Mouse (Mus musculus): ENCODE data around the gene Atrnl1. TPM values are rescaled to one million over a fixed set of nuclear protein-coding genes. Genes with fewer than 3 reads are reported as not detected.
"Not testable (repeated sequence)": the region's sequence is repeated elsewhere in the genome, so short reads cannot be mapped to it uniquely, and the experiment has no call there.

Atrnl1 gene
- total RNA-seq, 2 experiments from 2014 or later = 110 to 113 TPM

DNA sequence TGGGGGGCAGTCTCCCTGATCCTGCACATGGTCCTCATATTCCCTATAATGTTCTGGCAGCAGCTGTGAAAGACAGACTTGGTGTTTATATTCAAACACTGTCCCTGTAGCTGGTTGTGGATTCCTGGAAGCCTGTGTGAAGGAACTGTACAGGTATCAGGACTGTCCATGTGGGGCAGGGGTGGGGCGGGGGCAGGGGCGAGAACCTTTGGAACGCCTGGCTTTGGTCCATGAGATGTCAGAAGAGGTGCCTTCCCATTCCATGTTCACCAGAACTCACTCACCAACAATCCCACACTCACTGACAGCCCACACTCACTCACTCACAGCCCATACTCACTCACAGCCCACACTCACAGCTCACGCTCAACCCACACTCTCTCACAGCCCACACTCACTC, 266.5 kb downstream of the Atrnl1 start:
- intact Hi-C loops (cut with DNase I) = loop anchor here (10.0 kb wide), 1 partner anchor 587 kb away; no protein-coding TSS in a partner anchor
- no peak for DNase-seq (ENCODE audit: extremely low spot score in 1 of 2, low spot score in 2 of 2)

GRCm38 (mm10) chr19:57878583-57878982, 267.7 kb downstream of the Atrnl1 start:
- intact Hi-C loops (cut with DNase I) = loop anchor here (10.0 kb wide), 1 partner anchor 586 kb away; no protein-coding TSS in a partner anchor
- DNase-seq (ENCODE audit: extremely low spot score in 1 of 2, low spot score in 2 of 2) = no peak

GRCm38 (mm10) chr19:57879841-57880240, 269.0 kb downstream of the Atrnl1 start:
- DNase-seq (ENCODE audit: extremely low spot score in 1 of 2, low spot score in 2 of 2) = not testable (repeated sequence)
- intact Hi-C loops (cut with DNase I) = loop anchor here (10.0 kb wide), 1 partner anchor 585 kb away; no protein-coding TSS in a partner anchor

DNA sequence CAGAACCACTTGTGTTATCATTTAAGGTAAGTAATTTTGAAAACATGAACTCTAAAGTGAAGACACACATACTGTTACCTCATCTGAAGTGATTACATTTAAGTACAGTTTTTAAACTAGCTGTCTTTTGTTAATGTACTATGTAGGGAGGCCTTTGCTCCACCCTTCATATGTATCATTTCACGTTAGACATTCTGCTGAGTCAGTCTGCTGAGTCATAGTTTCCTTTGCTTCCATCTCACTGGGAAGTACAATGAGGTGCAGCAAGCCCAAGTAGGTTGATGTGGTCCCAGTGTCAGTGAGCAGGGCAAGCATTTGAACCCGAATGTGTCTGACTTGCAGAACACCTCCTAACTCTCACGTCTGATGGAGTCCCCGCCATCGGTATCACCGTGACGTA, 271.1 kb downstream of the Atrnl1 start:
- intact Hi-C loops (cut with DNase I) = no loop called here

GRCm38 (mm10) chr19:57888871-57889270, 278.0 kb downstream of the Atrnl1 start:
- DNase-seq (ENCODE audit: extremely low spot score in 1 of 2, low spot score in 2 of 2) = no peak
- intact Hi-C loops (cut with DNase I) = no loop called here

More for the DNA sequence above, 271.1 kb downstream of the Atrnl1 start:
- DNase-seq (ENCODE audit: extremely low spot score in 1 of 2, low spot score in 2 of 2) = no peak

DNA sequence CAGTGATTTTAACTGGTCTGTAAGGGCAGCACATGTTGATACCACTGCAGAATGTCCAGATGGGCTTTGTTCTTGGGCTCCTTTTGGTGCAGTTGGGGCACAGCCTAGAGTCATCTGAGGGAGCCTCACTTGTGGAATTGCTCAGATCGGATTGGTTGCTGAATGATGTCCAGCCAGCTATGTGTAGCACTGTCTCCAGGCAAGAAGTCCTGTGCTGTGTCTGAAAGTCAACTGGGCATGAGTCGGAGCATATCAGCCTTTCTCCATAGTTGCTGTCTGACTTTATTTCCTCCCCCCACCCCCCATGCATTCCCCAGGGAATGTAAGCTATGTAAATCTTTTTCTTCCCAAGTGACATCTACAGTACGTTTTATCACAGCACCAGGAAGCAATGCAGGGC, 278.9 kb downstream of the Atrnl1 start:
- DNase-seq (ENCODE audit: extremely low spot score in 1 of 2, low spot score in 2 of 2) = no peak
- intact Hi-C loops (cut with DNase I) = no loop called here

DNA sequence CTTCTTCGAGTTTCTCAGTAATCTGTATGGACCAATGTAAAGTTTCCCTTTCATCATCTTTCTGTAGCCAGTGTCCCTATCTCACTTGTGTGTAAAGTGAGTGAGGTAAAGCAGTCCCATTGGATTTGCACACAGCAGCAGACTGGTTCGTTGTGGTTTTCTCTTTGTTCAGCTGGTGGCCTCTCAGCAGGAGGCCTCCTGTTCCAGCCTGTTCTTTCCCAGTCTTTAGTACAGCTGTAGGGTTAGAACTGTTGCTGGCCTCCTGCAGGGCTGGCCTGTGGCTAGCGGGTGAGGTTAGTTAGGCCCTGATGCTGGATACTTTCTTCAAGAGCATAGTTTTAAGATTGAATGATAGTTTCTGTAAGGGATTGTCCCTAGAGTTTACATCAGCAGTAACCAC, 280.1 kb downstream of the Atrnl1 start:
- intact Hi-C loops (cut with DNase I) = no loop called here
- peak in 1 of 2 experiments; percentile 36 for DNase-seq (ENCODE audit: extremely low spot score in 1 of 2, low spot score in 2 of 2)

DNA sequence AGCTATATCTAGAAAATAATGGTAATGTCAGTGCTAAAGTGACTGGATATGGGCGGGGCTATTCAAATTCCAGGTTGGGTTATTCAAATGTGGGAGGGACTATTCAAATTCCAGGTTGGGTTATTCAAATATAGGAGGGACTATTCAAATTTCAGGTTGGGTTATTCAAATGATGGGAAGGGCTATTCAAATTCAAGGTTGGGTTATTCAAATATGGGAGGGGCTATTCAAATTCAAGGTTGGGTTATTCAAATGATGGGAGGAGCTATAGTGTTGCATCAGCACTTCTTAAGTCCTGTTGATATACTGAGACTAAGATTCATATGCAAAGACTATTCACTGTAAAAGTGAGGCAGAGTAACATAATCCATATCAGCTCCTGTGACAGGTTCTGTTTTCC, 283.4 kb downstream of the Atrnl1 start:
- no peak for DNase-seq (ENCODE audit: extremely low spot score in 1 of 2, low spot score in 2 of 2)
- intact Hi-C loops (cut with DNase I) = no loop called here

DNA sequence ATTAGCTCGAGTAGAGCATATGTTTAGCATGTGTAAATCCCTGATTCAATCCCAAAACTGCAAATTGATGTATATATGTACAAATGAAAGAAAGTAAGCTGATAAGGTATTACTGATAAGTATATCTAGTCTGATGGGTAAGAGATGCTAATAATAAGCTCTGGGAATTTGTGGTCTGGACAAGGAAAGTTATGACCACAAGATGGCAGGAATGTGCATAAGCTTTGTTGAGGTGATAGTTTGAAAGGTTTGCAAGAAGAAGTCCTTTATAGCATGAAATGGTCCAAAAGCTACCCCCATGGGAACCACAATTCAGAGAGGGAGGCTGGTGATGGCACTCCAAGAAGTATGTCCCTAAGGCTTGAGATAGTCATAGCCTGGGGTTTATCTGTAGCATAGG, 289.2 kb downstream of the Atrnl1 start:
- intact Hi-C loops (cut with DNase I) = no loop called here
- no peak for DNase-seq (ENCODE audit: extremely low spot score in 1 of 2, low spot score in 2 of 2)

- no peak for DNase-seq (ENCODE audit: extremely low spot score in 1 of 2, low spot score in 2 of 2)
- intact Hi-C loops (cut with DNase I) = no loop called here
These were observed 298.6 kb downstream of the Atrnl1 start for GRCm38 (mm10) chr19:57909466-57909865.

DNA sequence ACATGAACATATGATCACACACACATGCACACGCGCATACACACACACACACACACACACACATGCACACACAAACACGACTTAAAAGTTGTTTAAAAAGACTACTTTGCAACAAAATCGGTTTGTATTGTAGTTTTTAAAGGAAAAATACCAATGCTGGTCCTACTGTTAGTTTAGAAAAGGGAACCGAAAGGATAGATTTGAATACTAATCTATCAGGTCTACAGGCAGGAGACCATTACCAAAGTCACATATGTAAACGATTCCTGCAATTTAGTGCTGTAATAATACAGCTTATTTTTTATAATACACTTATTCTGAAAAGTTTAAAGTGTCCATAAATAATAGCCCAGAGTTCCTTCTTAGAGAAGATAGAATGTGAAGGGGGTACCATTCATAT, 299.8 kb downstream of the Atrnl1 start:
- intact Hi-C loops (cut with DNase I) = no loop called here

DNA sequence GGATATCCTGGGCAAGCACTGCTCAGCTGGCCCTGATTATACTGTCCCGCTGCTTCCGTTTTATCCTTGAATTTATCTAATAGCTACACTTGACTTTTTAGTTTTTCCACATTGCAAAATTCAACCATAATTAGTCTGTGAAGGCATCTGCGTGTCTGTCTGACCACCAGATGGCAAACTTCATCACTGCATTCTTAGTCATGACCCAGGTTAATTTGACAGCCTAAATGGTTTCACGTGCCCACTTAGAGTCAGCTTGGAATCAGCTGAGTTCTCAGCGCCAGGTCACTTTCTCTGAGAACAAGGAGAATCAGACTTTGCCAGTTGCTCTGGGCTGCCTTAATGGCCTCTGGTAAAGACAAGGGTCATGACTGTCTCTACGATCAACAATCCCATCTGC, 305.5 kb downstream of the Atrnl1 start:
- intact Hi-C loops (cut with DNase I) = no loop called here
- no peak for DNase-seq (ENCODE audit: extremely low spot score in 1 of 2, low spot score in 2 of 2)

More for the DNA sequence above, 299.8 kb downstream of the Atrnl1 start:
- DNase-seq (ENCODE audit: extremely low spot score in 1 of 2, low spot score in 2 of 2) = no peak

- no peak for DNase-seq (ENCODE audit: extremely low spot score in 1 of 2, low spot score in 2 of 2)
- intact Hi-C loops (cut with DNase I) = no loop called here
These were observed 312.2 kb downstream of the Atrnl1 start for GRCm38 (mm10) chr19:57922991-57923390.

GRCm38 (mm10) chr19:57924856-57925255, 314.0 kb downstream of the Atrnl1 start:
- intact Hi-C loops (cut with DNase I) = no loop called here
- no peak for DNase-seq (ENCODE audit: extremely low spot score in 1 of 2, low spot score in 2 of 2)

DNA sequence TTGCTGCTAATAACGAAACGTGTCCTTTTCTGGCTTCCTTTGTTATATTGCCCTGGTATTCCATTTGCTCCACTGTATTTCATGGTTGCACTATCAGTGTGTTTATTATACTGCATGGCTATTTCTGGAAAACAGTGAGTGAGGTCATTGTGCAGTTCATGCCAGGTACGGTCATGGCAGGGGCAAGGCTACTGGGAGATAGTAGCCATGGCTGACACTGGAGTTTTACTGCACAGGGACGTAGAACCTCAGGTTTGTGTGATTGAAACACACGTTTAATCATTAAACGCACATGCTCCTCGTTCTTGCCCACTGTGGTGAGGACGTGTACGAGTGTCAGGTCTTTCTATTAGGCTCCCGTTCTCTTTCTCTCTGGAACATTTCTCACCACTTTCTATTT, 314.8 kb downstream of the Atrnl1 start:
- no peak for DNase-seq (ENCODE audit: extremely low spot score in 1 of 2, low spot score in 2 of 2)
- intact Hi-C loops (cut with DNase I) = no loop called here

DNA sequence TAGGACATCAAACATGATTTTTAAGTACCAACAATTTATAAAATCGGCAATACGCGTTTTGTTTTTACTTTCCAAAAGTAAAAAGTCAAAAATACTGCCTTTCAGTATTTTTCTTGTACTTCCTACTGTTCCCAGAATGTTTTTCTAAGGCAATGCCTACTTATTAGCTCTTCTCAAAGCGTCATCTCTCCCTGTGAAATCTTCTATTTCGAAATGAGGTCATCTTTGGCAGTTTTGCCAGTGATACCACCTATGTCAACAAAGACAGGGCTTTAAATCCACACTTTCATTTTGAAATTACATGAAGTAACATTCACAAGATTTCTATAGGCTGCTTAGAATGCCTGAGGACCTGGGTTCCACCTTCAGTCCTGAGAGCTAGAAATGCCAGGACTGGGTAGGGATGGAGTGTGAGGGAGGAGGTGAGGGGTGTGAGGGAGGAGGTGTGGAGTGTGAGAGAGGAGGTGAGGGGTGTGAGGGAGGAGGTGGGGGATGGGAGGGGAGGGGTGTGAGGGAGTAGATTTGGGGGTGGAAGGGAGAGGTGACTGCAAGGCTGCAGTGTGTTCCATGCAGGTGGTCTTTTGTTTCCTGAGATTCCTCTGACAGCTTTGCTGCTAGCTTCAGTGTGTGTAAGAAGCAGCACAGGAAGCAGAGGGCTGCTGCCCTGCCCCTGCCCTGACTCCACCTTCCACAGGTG, 315.5 kb downstream of the Atrnl1 start:
- peak in 1 of 2 experiments; percentile 40 for DNase-seq (ENCODE audit: extremely low spot score in 1 of 2, low spot score in 2 of 2)
- intact Hi-C loops (cut with DNase I) = no loop called here

DNA sequence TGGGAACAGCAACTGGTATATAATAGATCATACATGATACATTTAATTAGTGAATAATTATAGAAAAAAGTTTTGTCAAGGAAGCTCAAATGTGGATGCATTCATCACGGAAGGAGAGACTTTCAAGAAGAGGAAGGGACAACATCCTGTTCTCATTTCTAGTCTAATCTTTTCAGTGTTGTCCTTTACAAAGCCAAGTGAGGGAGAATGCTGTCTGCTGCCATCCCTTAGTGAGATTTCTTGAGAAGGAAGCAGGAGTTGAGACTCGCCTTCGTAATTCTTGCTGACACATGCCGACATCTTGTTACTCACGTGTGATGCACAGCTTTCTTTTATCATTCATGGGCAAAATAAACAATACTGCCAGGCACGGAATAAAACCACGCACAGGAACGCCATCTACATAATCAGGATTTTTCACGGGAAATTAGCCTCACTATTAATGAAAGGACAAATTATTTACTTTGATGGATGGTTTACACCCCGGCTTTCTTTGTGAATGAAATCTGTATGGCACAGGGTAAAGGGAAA, 316.2 kb downstream of the Atrnl1 start:
- intact Hi-C loops (cut with DNase I) = no loop called here
- no peak for DNase-seq (ENCODE audit: extremely low spot score in 1 of 2, low spot score in 2 of 2)

DNA sequence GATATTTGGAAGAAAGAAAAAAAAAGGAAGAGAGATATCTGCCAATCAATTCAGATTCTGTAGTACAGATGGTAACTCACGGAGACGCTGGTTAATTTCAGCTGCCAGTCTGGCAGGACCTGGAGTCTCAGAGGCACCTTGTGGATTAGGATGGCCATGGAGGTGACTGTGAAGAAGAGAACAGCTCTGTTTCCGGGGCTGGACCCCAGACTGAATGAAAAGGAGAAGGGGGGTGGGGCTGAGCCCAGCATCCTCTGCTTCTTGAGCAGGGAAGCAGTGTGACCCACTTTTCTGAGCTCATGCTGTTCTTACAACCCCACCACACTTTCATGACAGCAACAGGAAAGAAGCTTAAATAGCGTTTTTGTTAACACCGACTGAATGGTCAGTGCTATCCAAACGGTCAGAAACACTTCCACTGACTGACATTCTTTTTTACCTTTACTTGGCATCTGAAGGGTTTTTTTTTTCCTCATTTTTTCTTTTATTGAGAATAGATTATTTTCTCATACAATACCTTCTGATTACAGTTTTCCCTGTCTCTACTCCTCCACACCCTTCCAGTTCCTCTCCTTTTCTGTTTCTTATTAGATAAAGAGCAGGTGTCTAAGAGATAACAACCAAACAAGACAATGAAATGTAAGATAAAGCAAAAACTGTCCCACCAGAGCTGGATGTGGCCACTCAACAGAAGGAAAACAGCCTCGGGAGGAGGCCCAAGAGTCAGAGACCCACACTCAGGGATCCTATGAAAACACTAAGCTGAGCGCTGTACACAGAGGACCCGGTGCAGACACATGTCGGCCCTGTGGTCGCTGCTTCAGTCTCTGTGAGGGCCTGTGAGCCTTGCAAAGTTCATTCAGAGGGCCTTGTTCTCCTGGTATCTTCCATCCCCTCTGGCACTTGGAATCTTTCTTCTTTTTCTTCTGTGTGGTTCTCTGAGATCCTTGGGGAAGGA, 317.0 kb downstream of the Atrnl1 start:
- peak in 1 of 2 experiments; percentile 56 for DNase-seq (ENCODE audit: extremely low spot score in 1 of 2, low spot score in 2 of 2)
- intact Hi-C loops (cut with DNase I) = no loop called here

- intact Hi-C loops (cut with DNase I) = no loop called here
- no peak for DNase-seq (ENCODE audit: extremely low spot score in 1 of 2, low spot score in 2 of 2)
These were observed 320.8 kb downstream of the Atrnl1 start for GRCm38 (mm10) chr19:57931626-57932025.
